Mouse (Mus musculus) olfactory bulb, adult 2 months (tissue): ENCODE results near the gene Clcn3.

Experiments used
- CTCF ChIP-seq: fragments of 200-500 bp; IDR thresholded peaks from 2 replicates; pipeline ENCODE4 v1.5.1; 2012; ENCODE audit warnings: low read depth, mild to moderate bottlenecking, low read length, moderate library complexity; ENCODE audit not compliant: insufficient read depth
- POLR2A ChIP-seq: fragments of 200-500 bp; IDR thresholded peaks from 2 replicates; pipeline ENCODE4 v1.6.1; 2012; ENCODE audit warnings: mild to moderate bottlenecking, low read depth, low read length, moderate library complexity; ENCODE audit not compliant: insufficient read depth

DNA sequence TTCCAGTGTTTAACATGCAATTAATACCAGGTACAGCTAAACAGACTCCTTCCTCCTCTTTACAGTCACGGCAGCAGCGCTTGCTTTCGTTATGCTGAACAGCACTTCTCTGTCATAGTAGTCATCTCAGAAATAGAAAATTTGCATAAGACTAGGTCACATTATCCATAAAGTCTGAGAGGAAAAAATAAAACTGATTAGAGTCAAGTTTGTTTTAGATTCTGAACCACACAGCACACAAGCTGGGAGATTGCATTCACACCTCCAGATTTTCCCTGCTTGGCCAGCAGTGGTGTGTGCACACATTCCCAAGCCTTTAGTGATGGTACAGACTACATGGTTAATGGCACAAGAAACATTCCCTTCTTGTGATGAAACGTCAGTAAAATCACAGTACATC lies 71.0 kb downstream of the Clcn3 start:
- no peak for TF ChIP-seq CTCF
- no peak for TF ChIP-seq POLR2A
